Mouse (Mus musculus) liver, embryonic 14.5 days (tissue): Measurements from ENCODE around the gene Ttc16. TPM values are rescaled to one million over a fixed set of nuclear protein-coding genes. Genes with fewer than 3 reads are reported as not detected.

Experiments used
- ATAC-seq: fragments of 200-750 bp; cut with Nextera tagmentation; 2 replicates; pipeline ENCODE4 v1.8.0; 2017; ENCODE audit warnings: moderate number of reproducible peaks, mild to moderate bottlenecking, moderate library complexity; ENCODE audit not compliant: insufficient read depth
- DNase-seq, 3 experiments: peaks; one replicate each; pipeline ENCODE4 v3.0.0-alpha.2; 2012 to 2013; ENCODE audit warnings: low read depth in 3 of 3, low spot score in 3 of 3
- H3K27ac ChIP-seq: fragments of 300-500 bp; sonication (generic); 2 replicates; pipeline ENCODE4 v1.5.1; 2014; ENCODE audit warnings: moderate library complexity, mild to moderate bottlenecking, control low read depth, inconsistent platforms
- H3K27me3 ChIP-seq: fragments of 300-500 bp; sonication (generic); 2 replicates; pipeline ENCODE4 v1.6.1; 2014; ENCODE audit warnings: mild to moderate bottlenecking, low read length, moderate library complexity; ENCODE audit not compliant: control insufficient read depth, insufficient read depth
- H3K36me3 ChIP-seq: fragments of 300-500 bp; sonication (generic); replicated peaks from 2 replicates; pipeline ENCODE4 v1.6.1; 2014; ENCODE audit warnings: low read depth; ENCODE audit not compliant: control insufficient read depth, insufficient read depth
- H3K4me1 ChIP-seq, 2 experiments: fragments of 200-500 bp in 1 of 2; fragments of 300-500 bp in 1 of 2; sonication (generic) in 1 of 2; replicated peaks; 2 replicates each; pipeline ENCODE4 v1.6.1; 2012 to 2014; ENCODE audit warnings: antibody characterized with exemption in 1 of 2, inconsistent platforms in 1 of 2, low read length in 1 of 2; ENCODE audit not compliant: control insufficient read depth in 2 of 2, insufficient read depth in 2 of 2
- H3K4me2 ChIP-seq: fragments of 300-500 bp; sonication (generic); 2 replicates; pipeline ENCODE4 v1.6.1; 2014; ENCODE audit warnings: low read depth, mild to moderate bottlenecking, control low read depth, moderate library complexity
- H3K4me3 ChIP-seq, 2 experiments: fragments of 200-500 bp in 1 of 2; fragments of 300-500 bp in 1 of 2; sonication (generic) in 1 of 2; 2 replicates each; pipeline ENCODE4 v1.5.1; 2012 to 2014; ENCODE audit warnings: low read depth in 2 of 2, low read length in 2 of 2, mild to moderate bottlenecking in 2 of 2, control low read depth in 1 of 2, inconsistent platforms in 1 of 2, moderate library complexity in 1 of 2; ENCODE audit not compliant: insufficient read depth in 1 of 2
- H3K9ac ChIP-seq: fragments of 300-500 bp; sonication (generic); replicated peaks from 2 replicates; pipeline ENCODE4 v1.6.1; 2014; ENCODE audit warnings: mild to moderate bottlenecking, control low read depth, moderate library complexity
- H3K9me3 ChIP-seq: fragments of 300-500 bp; sonication (generic); 2 replicates; pipeline ENCODE4 v1.6.1; 2016; ENCODE audit warnings: low read length, mixed read lengths; ENCODE audit not compliant: control insufficient read depth
- CTCF ChIP-seq: IDR thresholded peaks from 2 replicates; pipeline ENCODE4 v1.5.1; 2016; ENCODE audit warnings: antibody characterized with exemption, low read depth, control low read depth
- EP300 ChIP-seq: IDR thresholded peaks from 2 replicates; pipeline ENCODE4 v1.6.1; 2016; ENCODE audit warnings: antibody characterized with exemption, low read depth
- WGBS: fragments of 180-500 bp; shearing (Covaris S2); extraction: QIAGEN DNeasy Blood & Tissue Kit; methylation state at CpG from one replicate; pipeline ENCODE4 v1.1.7; 2014; ENCODE audit not compliant: insufficient replicate concordance; 5-methylcytosine and 5-hydroxymethylcytosine counted together
- polyA plus RNA-seq, 2 experiments: library from polyadenylated mRNA; depleted of rRNA in 1 of 2; stranded (reverse) in 1 of 2; unstranded in 1 of 2; fragments of >200 nt; fragmentation: Nextera tagmentation in 1 of 2; extraction: Ambion mirVana in 1 of 2; gene quantifications; 2 replicates each; pipeline versions ENCODE4 v1.2.1 to v1.2.3; 2012 to 2014

Gene Ttc16
- polyA plus RNA-seq, 2 experiments = 0.09 to 0.22 TPM

- no peak for ATAC-seq
- H3K27me3 ChIP-seq = no peaks in the 10 kb centered on the region
- no peaks in the 10 kb centered on the region for H3K4me1 ChIP-seq
- TF ChIP-seq CTCF = no peak
- no peaks in the 10 kb centered on the region for H3K9me3 ChIP-seq
- no peaks in the 10 kb centered on the region for H3K36me3 ChIP-seq
- peak overlapping the region; percentile 97 for H3K4me2 ChIP-seq
- no peak for DNase-seq
- no peak overlapping the region for H3K27ac ChIP-seq
- H3K9ac ChIP-seq = no peak overlapping the region
- WGBS = 37% methylated on average over 6 of the region's 6 CpGs
- peak overlapping the region in 1 of 2 experiments; percentile 78; a peak in 2 of 4 replicates for H3K4me3 ChIP-seq
Measured at GRCm38 (mm10) chr2:32756674-32757055, 18.8 kb downstream of the Ttc16 start.

GRCm38 (mm10) chr2:32752181-32752580, 23.3 kb downstream of the Ttc16 start:
- no peaks in the 10 kb centered on the region for H3K36me3 ChIP-seq
- WGBS = 65% methylated on average over 10 of the region's 10 CpGs
- ATAC-seq (no peak), DNase-seq (no peak)
- TF ChIP-seq EP300 (no peak), CTCF (peak; percentile 37)
- H3K9me3 ChIP-seq = no peaks in the 10 kb centered on the region
- no peak overlapping the region for H3K27ac ChIP-seq
- no peaks in the 10 kb centered on the region; a peak in 1 of 4 replicates for H3K4me1 ChIP-seq
- no peak overlapping the region for H3K4me3 ChIP-seq
- peak overlapping the region; percentile 20; the same call in 1 of the 2 replicates for H3K4me2 ChIP-seq
- no peaks in the 10 kb centered on the region for H3K27me3 ChIP-seq
- no peak overlapping the region for H3K9ac ChIP-seq

DNA sequence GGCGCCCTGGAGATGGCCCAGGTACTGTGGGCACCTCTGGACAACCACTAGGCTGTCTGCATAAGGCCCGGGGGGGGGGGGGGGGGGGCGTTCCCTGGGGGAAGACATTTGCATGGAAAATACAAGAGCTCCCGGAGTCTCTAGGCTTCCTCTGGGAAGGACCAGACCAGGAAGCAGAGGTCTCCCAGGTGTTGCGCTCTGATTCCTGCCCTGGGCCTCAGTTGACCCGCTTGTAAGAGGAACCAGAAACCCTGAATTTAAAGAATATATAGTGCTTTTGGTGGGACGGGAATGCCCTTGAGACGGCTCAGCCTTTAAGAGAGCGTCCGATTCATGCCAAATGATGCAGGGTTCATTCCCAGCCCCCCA, 23.8 kb downstream of the Ttc16 start:
- Histone ChIP-seq H3K9me3 (no peaks in the 10 kb centered on the region), H3K36me3 (no peaks in the 10 kb centered on the region), H3K4me1 (no peaks in the 10 kb centered on the region; a peak in 1 of 4 replicates), H3K27me3 (no peaks in the 10 kb centered on the region), H3K4me3 (peak overlapping the region; percentile 16 to 29), H3K27ac (no peak overlapping the region), H3K4me2 (peak overlapping the region; percentile 20), H3K9ac (no peak overlapping the region)
- ATAC-seq (peak; percentile 10; the same call in 1 of the 2 replicates), DNase-seq (no peak)
- 67% methylated on average over 9 of the region's 10 CpGs for WGBS
- TF ChIP-seq EP300 (no peak), CTCF (no peak)

DNA sequence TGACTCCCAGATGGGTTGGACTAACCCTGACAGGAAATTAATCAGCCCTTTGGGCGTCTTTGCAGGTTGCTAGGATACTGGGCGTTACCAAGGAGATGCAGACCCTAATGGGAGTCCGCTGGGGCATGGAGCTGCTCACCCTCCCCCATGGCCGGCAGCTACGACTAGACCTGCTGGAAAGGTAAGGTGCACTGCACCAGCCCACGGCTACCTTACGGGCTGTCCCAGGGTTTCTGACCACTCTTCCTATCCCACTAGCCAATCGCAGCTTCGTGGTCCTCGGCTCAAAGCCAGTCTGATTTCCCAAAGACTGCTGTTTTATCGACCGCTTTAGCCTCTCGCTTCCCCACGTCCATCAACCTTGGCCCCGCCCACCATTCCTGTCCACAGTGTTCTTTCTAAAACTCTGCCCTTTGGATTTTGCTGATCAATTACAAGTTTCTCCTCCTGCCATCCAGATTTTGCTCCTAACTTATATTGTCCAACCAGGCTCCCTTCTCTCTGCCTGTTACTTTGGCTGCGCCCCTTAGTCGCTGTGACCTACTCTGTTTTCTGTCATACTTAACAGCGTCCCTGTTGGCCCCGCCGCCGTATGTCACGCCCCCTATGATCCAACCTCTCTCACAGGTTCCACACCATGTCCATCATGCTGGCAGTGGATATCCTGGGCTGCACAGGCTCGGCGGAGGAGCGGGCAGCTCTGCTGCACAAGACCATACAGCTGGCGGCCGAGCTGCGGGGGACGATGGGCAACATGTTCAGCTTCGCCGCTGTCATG, 24.4 kb downstream of the Ttc16 start:
- H3K9ac ChIP-seq = no peak overlapping the region

DNA sequence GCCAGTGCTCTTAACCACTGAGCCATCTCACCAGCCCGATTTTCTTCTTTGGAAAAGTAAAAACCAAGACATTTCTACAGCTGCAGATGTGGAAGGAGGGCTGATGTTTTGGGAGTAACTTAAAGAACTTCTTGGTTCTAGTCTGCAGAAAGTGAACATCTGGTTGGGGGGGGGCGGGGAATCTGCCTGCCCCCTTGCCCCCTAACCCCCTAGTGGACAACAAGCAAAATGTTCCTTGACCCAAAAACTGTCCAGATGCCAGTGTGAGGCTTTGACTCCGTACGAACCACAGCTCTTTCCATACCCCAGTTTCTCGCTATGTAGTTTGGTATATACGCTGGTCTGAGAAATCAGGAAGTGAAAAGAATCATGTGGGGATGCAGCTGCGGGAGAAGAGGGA, 25.2 kb downstream of the Ttc16 start:
- 63% methylated on average over 7 of the region's 7 CpGs for WGBS
- no peaks in the 10 kb centered on the region; a peak in 1 of 4 replicates for H3K4me1 ChIP-seq
- no peak overlapping the region for H3K4me2 ChIP-seq
- no peaks in the 10 kb centered on the region for H3K27me3 ChIP-seq
- H3K9me3 ChIP-seq = no peaks in the 10 kb centered on the region
- no peak overlapping the region for H3K4me3 ChIP-seq
- no peaks in the 10 kb centered on the region for H3K36me3 ChIP-seq
- ATAC-seq (no peak), DNase-seq (no peak)
- no peak overlapping the region for H3K9ac ChIP-seq
- TF ChIP-seq EP300 (no peak), CTCF (no peak)
- H3K27ac ChIP-seq = no peak overlapping the region

More for the DNA sequence above, 24.4 kb downstream of the Ttc16 start:
- H3K27ac ChIP-seq = no peak overlapping the region
- no peaks in the 10 kb centered on the region for H3K27me3 ChIP-seq
- H3K4me2 ChIP-seq = peak overlapping the region; percentile 20
- 66% methylated on average over 31 of the region's 31 CpGs for WGBS
- peak; percentile 69 for ATAC-seq
- peak overlapping the region; percentile 16 to 29; a peak in 3 of 4 replicates for H3K4me3 ChIP-seq
- H3K9me3 ChIP-seq = no peaks in the 10 kb centered on the region
- no peaks in the 10 kb centered on the region for H3K36me3 ChIP-seq
- no peak for DNase-seq
- TF ChIP-seq CTCF = no peak
- TF ChIP-seq EP300 = no peak
- no peaks in the 10 kb centered on the region; a peak in 1 of 4 replicates for H3K4me1 ChIP-seq
